Mouse (Mus musculus) cerebellum, adult 18-20 months (tissue): ENCODE measurements around the gene Tigd3.
"Not testable (repeated sequence)": the region's sequence is repeated elsewhere in the genome, so short reads cannot be mapped to it uniquely, and the experiment has no call there.

Experiments used
- DNase-seq, 2 experiments: peaks; one replicate each; pipeline ENCODE4 v3.0.0; 2021

Tigd3 gene

DNA sequence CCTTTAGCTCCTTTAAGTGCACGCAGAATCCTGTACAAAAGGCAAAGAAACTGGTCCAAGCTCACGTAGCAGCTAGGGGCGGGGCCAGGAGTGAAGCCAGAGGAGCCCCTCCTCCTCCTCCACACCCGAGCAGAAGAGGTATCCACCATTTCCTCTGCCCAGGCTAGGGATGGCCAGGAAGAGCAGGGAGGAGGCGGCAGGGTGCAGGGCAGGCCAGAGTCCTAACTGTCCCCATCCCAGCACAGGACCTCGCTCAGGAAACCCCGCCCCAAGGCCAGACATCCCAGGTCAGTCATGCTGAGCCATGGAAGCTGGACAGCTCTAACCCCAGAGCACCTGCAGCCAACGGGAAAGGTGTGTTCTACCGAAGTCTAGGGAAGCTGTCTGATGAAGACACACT lies 27.8 kb upstream of the Tigd3 start:
- no peak for DNase-seq

DNA sequence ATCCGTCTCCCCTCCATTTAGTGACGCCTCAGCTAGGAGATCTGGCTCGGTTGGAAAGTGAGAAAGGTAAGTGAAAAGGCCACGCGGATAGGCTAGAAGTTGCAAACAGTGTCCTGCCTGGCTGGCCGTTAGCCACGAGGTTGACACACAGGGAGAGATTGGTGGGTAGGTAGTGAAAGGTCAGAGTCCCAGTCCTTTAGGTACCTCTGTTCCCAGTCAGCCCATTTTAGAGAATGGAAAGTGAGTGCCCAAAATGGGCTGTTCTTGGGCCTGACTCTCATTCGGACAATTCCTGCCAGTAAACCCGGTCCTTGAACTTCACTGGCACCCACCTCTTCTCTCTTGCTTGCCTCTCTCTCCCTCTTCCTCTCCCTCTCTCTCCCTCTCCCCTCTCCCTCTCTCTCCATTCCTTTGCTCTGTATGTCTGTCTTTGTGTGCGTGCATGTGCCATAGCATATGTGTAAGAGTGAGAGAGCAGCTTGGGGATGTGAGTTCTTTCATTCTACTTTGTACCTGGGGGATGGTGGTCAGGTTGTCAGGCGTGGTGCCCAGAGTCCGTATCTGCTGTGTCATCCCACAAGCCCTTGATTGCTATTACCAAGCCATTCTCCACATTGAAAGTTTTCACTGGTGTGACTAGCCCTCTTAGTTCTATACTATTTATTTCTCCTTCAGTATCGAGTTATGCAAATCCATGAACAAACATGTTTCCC lies 19.2 kb upstream of the Tigd3 start, which contains the start of gene Dpf2:
Dpf2 (minus strand) TSS at position 4 of the 713 bp plus-strand sequence.
- DNase-seq, result no peak

DNA sequence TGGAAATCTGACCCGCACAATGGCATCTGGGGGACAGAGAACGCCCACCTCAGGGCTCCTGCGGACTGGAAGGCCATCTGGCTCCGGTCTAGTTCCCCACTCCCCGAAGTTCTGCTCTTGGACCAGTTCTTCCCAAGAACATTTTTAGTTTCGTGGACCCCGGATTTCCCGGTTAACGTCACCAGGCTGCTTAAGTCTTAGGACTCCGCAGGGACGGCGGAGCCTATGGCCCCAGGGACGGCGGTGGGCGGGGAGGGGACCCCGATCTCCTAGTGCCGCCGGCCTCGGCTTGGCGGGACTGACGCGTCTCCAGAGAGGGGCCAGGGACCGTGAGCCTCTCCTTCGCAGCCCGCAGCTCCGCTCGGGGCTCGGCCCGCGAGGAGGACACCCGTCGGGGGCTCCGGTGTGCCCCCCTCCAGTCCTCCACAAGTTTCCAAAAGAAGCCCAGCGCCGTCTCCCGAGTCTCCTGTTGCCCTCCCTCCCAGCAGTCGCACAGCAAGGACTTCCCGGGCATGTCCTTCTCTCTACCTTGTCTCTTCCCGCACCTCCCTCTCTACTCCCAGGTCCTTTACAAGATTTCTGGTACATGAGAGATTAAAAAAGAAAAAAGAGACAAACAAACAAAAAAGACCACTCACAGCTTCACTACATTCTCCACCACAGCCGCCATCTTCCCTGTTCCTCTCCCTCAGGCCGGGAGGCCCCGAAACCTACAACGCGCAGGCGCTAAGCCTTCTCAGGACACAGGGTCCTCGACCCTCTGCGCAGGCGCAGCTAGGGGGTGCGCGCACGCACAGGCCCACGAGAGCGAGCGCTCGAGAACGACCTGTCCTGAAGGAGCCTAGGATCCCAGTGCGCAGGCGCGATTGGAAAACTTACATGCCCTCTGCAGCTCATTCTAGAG lies 18.4 kb upstream of the Tigd3 start:
- peak; percentile 99 to 100 for DNase-seq

DNA sequence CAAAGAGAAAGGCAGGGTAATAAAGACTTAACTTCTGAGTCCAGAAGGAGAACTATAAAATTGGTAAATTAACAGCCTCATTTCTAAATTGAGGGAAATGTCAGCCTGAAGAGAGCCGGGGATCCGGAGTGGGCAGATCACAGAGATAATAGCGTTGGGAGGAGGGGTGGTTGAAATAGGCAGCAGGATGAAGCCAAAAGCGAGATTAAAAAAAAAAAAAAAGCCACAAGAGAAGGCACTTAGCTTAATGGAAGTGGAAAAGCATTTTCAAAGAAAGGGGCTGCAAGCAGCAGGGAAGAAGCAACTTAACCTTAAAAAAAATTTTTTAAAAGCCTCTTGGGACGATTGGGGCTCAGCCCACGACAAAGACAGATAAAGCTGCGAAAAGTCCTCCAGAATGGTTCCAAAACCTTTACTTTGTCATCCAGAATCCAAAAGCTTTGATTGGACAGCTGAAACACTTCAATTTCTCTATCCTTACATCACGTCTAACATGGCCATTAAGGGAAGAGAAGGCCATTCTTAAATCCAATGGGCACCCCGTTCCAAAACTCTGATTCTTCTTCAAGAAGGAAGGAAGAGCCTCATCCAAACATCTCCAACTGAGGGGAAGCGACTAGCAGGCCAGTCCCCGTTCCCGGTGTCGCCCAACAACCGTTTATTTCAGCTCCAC lies 17.6 kb upstream of the Tigd3 start:
- DNase-seq, result no peak

DNA sequence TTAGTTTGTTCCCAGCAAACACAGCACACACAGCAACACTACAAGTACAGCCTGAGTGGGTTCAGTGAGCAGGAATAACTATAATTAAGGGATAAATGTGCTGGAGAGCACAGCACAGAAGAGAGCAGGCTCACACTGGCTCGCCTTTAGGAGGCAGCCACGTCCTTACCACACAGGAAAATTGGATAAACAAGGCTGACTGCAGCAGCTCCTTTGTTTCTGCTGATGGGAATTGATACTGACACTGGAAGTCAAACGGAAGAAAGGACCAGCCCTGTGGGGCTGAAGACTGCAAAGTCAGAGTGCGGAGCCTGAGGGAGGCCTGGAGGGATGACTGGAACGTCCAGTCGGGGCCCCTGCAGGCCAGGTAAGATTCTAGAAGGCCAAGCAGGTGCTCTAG lies 16.3 kb upstream of the Tigd3 start:
- DNase-seq, result no peak

DNA sequence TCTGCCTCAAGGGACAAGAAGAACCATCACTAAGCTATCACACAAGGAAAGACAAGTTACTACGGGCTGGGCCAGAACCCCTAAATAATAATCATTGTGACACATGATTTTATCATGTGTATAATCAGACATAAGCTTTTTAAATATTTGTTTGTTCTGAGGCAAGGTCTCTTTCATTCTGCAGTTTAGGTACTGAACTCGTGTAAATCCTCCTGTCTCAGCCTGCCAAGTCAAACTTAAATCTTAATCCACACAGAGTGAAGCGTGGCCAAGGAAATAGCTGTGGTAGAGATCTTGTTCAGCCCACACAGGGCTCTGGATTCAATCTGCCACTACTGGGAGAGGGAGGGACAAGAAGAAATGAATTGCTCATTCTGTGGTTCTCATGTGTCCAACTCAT lies 13.3 kb upstream of the Tigd3 start:
- DNase-seq, result no peak

DNA sequence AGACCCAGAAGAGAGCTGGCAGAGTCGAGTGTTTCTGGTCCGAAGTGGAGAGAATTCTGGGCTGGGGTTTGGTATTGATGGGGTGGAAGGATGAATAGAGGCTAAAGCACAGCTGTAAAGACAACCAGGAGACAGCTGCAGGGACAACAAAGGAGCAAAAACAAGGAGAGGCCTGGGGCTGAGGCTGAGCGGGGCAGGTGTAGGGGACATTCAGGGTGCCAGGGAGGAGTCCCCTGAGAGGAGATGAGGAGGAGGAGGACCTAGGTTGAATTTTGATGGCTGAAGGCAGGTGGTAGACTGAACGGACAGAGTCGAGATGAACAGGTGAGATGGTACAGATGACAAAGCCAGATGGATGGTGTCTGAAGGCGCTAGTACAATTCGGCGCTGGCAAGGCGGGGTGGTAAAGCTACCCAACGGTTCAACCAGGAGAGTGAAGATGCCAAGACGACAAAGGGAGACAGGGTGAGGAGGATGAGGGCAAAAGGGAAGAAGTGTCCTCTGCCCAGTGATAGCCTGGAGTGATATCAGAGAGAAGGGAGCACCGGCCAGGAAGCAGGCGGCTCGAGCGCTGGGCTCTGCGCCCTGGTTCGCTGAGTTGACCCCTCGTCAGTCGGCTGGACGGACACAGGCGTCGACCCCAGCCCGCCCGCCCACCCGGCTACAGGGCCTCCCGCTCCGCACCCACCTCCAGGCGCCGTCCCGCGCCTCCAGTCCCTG lies 507 bp downstream of the Tigd3 start:
- DNase-seq, result no peak

DNA sequence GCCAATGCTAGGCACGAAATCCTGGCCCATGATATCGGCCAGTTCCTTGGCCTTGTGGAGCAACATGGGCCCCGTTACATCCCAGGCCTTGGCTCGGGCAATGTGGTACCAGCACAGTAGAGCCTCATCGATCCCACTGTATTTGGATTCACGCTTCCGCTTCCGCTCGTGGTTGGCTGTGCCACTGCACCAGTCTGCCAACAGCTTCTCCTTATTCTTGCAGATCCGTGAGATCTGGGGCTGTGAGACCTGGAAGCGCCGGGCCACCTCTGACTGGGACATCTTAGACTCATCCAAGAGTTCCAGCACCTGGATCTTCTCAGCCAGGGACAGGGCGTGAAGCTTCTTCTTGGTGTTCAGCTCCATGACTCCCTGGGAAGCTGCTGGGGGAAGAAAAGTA lies 1.2 kb downstream of the Tigd3 start:
- no peak for DNase-seq

DNA sequence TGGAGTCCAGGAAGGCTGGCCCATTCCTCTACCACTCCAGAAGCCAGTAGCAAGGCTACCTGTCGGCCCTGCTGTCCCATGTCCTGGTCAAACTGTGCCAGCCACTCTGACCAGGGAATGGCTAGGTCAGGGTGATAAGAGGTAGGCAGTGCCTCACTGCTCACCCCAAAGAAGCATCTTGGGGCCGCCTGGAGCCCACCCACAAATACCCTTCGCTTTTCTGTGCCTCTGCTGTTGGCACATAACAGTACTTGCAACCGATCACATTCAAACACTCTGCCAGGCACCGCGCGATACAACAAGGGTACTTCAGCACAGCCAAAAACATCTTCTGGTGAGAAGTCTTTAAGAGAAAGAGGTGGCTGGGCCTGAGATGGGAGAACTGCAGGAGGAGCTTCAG lies 1.7 kb downstream of the Tigd3 start:
- no peak for DNase-seq

DNA sequence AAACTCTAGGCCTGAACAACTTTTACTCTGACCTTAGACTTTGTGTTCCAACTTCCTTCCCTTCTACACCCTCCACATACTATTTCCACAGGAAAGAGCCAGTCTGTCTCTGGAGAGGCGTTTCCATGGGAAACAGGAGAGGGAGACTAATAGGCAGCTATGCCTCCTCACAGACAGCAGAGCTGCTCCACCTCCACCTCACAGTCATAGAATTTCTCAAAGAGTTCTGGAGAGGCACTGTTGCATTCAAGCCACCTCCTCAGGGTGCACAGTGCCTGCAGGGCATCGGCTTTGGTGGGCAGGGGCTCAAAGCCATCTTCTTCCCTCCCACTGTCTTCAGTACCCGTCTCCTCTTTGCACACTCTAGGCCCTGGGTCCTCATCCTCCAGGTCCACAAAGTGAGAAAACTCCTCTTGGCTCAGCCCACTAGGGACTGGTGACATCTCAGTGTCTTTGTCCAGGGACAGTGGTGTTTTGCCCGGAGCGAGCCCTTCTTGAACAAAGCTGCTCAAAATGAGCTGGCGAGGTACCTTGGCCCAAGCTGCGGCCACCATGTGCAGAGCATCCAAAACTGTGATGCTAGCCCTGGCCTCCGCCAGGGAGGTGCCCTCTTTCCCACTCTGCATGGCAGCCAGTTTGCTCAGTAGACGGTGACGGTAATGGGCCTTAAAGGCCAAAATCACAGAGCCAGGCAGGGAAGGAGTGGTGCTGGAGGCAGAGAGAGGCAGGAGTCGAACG lies 2.3 kb downstream of the Tigd3 start:
- no peak for DNase-seq

DNA sequence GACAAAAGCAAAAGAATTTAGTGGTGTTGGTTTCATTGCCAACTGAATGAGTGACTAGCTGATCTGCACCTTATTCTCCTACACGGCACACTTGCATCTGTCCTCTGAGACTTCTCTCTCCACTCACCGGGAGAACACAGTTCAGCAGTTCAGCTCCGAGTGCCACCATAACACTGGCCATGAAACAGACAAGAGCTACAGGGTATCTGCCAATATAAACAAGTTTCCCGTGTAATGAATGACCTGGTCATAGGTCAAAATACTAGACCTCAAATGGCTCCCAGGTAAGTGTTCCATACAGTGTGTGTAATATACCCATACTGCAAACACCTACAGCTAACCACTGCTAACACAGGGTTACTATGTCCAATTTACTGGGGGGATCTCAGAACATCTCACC lies 4.7 kb downstream of the Tigd3 start:
- DNase-seq, result no peak

DNA sequence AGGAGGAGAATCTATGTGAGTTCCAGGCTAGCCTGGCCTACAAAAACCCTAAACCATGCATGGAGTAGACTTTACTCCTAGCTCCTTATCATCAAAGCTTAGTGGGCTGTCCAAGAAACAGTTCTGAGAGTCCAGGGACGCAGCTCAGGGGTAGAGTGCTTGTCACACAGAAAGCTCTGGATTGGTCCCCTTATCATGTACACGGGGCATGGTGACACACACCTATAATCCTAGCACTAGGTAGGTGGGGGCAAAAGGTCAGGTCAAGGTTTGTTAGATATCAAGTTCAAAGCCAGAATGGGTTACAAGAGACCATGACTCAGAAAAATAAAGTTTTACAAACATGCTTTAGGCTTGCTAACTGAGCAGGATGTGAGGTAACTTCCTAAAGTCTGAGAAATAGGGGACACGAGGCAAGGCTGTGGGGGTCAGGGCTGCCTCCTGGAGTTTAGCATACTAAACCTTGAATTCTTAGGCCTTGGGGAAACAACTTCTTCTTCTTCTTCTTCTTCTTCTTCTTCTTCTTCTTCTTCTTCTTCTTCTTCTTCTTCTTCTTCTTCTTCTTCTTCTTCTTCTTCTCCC lies 6.6 kb downstream of the Tigd3 start:
- no peak for DNase-seq

DNA sequence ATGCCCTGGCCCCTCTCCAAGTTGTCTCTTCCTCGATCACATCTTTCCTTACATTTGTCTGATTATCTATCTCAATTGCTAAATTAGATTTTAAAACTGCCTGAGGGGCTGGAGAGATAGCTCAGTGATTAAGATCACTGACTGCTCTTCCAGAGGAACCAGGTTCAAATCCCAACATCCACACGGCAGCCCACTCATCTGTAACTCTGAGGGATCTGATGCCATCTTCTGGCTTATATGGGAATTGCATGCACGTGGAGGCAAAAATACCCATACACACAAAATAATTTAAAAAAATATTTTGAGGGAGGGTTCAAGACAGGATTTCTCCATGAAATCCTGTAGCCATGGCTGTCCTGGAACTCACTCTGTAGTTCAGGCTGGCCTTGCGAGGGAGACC lies 8.1 kb downstream of the Tigd3 start:
- no peak for DNase-seq

DNA sequence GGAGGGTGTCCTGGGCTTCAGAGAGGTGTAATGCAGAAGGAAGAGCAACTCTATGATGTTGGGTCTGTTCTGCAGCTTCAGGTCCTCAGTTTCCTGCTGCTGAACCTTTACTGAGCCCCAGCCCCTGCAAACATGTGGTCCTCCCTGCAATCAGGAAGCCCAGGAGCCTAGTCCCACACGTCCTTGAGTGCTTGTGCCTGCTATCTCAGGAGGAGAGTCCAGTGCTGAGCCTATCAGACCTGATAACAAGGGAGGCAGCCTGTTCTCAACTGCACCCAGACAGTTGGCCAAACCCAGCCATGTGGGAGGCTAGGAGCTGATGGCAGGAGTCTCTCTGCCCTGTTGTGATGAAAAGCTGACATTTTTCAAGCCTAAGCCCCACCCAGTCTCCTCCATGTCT lies 10.0 kb downstream of the Tigd3 start:
- DNase-seq, result no peak

DNA sequence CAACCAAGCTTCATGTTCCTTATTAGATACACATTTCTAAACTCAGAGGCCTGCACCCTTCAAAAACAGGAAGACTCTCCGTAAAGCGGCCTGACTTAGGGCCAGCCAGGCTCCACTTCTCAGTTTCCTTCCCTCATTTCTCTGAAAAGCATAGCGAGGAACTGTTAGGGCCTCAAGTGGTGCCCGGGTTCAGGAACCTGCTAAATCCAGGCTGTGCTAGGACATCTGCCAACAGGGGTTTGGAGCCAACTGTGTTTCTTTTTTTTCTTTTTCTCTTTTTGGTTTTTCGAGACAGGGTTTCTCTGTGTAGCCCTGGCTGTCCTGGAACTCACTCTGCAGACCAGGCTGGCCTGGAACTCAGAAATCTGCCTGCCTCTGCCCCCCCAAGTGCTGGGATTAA lies 11.9 kb downstream of the Tigd3 start:
- not testable (repeated sequence) for DNase-seq

DNA sequence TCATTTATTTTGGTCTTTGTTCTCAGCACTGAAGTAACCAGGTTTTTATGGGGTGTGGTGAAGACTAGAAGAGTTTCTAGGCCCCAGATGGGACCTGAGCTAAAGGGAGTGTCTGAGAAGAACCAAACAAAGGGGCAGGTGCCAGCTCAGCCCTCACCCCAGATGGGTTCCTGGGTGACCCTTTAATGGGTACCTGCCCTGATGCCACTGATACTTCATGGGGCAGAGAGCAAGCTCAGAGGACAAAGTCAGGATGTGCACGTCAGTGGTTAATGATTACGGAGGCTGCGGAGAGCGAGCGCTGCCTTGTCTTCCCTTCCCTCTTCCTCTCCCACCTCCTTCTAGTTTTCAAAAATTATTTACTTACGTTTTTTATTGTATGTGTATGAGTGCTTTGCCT lies 12.8 kb downstream of the Tigd3 start:
- no peak for DNase-seq

DNA sequence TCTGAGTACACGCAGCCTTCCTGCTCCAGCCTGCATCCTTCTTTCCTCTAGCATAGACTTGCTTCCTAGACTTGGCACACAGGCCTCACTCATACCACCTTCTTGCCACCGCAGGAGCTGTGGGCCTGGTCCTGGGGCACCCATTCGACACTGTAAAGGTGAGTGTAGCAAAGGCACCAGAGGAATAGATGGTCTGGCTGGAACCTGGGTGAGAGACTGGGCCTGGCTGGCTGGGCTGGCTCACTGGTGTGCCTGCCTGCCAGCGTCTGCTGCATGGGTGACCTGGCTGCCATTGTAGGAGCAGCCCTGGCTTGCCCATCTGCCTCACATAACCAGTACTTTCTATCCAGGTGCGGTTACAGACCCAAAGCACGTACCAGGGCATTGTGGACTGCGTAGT lies 14.2 kb downstream of the Tigd3 start:
- DNase-seq, result no peak

DNA sequence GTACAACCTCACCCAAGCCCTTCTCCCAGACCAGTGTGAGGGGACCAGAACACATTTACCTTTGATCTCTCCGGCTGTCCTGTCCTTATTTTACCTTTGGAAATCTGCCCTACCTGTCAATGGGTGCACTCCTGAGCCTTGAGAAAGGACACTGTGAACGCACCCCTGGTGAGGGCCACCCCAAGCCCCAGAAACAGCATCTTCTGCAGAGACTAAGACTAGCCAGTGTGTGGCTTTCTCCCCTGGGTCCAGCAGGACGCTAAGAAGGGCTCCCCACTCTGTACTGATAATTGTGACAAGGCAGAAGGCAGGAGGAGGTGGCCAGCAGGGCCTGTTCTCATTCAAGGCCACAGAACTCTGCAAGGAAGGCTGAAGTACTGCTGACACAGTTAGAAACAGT lies 15.0 kb downstream of the Tigd3 start:
- no peak for DNase-seq

DNA sequence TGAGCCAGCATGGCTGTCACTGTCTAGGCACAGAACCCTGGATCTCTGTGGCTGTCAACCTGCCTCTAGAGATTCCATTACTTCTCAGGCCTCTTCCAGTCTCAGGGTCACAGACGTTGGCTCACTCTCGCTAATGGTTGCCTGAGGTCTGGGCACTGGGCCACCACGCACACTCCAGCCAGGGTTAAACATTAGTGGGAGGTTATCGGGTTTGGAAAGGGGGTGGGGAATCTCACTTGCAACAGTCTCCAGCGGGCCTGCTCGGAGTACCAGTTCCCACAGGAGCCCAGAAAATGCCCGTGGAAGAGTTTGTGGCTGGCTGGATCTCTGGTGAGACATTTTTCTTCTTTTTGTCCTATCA lies 15.6 kb downstream of the Tigd3 start:
- DNase-seq, result no peak

DNA sequence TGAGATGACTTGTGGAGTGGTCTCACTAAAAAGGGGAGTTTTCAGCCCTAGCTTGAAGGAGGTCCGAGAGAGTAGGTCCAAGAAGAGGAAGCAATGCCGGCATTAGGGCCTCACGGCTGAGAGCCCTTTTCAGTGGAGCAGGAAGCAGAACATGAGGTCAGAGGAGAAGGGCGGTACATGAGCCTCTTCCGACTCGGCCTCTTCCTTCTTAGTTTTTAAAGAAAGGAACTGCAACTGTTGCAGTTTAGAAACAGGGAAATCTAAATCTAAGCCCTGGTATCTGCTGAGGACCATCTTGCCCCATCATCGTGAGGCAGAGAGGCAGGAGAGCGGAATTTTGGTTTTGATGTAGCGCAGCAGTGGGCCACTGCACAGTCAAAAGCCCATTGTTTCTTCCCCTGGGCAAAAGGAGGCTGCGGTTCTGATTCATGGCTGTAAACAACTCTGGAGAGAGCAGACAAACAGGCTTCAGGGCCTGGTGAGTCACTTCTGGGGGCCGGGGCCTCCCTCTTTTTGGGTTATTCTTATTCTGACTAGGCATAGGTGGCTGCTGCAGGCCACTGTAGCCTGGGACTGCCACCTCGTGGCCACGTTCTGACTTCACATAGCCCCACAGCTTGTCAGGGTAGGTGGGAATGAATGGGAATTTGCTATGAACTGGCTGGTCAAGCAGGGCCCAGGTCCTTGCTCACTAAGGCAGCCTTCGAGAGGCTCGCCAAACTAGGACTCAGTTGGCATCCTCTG lies 16.2 kb downstream of the Tigd3 start, which contains the start of gene Slc25a45:
Slc25a45 (plus strand) TSS at position 191 of the 744 bp plus-strand sequence.
- DNase-seq, result peak; percentile 78 to 80

DNA sequence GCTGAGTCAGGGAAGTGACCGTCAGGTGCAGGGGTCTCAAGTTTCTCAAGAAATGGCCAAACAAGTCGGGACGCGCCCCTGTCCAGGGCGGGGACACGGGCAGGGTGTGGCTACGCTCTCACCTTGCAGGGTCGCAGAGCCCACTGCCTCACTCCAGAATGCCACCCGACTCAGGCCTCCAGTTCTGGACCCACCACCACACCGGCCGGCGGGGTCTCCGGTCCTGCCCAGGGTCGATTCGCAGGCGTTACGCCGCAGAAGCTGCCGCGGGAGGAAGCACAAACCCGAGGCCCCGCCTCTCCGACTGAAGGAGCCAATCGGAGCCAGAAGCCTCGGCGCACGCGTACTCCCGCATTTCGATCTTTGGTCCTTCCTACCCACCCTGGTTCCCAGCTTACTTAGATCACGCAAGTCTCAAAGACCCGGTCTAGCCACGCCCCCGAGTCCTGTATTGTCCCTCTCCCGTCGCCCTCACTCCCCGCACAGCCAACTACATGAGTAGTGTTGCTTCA lies 18.9 kb downstream of the Tigd3 start, which contains the start of gene Frmd8:
Frmd8 (minus strand) TSS at position 306 of the 512 bp plus-strand sequence.
- DNase-seq, result peak; percentile 94 to 96
